Mouse (Mus musculus): ENCODE data around the gene Sez6. TPM values are rescaled to one million over a fixed set of nuclear protein-coding genes. Genes with fewer than 3 reads are reported as not detected.

Gene Sez6
- total RNA-seq (2021): 100 to 1,000 TPM; 148 to 153 TPM

DNA sequence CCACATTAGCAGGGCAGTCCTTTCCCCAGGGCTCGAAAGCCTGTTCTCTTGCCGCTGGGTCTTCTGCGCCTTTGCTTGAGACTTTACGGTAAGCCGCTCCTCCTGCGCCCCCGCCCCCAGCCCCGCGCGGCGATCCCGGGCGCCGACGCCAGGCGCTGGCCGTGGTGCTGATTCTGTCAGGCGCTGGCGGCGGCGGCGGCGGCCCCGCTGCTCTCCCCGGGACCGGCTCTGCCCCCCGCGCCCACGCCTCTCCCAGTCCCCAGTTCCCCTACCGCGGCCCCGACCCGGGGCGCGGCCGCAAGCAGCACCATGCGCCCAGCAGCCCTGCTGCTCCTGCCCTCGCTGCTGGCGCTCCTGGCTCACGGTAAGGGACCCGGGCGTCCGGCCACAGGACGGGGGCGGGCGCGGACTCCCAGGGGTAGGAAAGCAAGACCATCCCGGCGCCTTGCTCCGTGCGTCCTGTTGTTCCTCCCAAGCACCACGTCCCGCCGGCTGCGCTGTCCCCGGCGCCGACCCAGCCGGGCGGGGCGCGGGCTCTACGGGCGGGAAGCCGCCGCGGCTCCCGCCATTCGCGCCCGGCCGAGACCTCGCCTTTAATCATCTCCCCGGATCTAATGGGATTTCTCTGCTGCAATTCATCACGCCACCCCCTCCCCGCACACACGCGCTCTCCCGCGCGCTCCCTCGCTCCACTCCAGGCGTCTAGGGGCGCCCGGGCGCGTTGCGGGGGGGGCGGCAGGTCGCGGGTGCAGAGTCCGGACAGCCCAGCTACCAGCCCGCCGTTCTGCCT lies at the start of gene Sez6:
Sez6 (plus strand) TSS at position 50 of the 790 bp plus-strand sequence.
- peak; percentile 82 for DNase-seq

DNA sequence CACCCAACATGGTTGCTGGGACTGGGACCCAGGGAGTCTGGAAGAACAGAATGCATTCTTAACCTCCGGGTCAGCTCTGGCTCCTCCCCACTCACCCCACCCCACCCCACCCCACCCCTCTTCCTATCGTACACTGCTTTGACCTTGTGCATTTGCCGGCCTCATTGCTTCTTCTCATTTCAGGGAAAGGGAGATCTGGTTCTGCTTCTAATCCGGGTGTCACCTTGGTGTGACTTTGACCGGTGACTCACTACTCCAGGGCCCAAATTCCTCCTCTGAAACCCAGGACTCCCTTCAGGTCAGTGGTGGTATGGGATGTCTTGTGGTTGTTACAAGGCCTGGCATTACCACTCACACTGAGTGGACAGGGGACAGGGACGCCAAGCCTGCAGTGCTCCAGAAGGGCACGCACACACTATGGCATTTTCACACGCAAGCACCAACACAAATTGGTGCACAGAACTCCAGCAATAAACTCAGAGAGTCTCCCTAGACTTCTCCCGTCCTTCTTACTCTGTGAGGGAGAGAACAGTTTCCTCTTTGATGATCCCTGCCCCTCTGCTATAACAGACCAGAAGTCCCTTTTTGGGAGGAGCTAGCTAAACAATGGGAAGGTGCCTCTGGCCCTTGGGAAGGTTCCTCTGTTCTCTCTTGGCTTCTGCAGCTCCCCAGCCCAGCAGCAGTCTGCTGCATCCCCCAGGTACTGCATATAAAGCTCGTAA lies 45.9 kb upstream of the Sez6 start:
- DNase-seq: no peak

DNA sequence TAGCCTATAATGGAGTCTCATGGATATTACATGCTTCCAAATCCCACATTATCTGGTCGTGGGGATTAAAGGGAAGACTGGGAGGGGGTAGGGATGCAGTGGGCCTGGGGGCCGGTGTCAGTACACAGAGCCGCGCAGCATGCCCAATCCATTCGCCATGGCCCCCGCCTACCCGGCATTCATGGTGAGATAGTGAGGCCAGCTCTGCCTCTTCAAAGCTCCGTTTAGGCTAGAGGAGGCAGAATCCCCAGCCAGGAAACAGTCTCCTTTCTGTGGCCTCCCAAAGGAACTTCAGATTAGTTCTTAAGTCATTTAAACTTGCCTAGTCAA lies 45.4 kb upstream of the Sez6 start:
- no peak for DNase-seq

DNA sequence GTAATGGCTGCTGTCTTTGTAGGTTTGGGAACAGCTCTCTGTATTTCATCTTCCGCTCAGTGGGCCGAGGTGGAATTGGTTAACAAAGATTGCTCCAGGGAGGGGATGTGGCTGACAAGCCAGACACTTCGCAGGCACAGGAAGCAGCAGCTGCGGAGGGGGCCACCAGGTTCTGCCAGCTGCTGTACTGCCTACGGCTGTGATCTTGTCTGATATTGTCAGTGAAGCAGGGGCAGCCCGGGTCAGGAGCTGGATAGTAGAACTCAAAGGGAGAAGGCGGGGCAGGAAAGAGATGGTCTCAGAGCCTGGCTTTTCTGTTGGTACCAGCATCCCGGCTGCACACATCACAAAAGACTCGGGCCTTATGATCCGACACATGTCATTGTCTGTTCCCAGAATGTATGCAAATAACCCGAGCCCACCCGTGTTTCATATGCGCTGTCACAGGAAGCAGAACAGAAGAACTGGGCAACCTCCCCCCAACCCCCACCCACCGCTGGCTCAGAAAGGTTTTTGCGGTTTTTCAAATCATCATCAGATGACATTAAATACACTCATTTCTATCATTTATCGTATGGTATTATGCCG lies 43.1 kb upstream of the Sez6 start:
- DNase-seq: no peak

DNA sequence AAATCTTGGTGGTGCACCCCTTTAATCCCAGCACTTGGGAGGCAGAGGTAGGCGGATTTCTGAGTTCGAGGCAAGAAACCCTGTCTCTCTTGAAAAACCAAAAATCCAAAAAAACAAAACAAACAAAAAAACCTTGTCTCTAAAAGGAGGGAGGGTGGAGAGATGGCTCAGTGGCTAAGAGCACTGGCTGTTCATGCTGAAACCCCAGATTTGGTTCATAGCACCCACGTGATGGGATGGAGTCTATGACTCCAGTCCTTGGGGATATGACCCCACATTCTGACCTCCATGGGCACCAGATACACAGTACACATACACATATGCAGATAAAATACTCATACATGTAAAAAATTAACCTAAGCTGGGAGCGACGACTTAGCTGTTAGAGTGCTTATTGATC lies 41.8 kb upstream of the Sez6 start:
- no peak for DNase-seq

DNA sequence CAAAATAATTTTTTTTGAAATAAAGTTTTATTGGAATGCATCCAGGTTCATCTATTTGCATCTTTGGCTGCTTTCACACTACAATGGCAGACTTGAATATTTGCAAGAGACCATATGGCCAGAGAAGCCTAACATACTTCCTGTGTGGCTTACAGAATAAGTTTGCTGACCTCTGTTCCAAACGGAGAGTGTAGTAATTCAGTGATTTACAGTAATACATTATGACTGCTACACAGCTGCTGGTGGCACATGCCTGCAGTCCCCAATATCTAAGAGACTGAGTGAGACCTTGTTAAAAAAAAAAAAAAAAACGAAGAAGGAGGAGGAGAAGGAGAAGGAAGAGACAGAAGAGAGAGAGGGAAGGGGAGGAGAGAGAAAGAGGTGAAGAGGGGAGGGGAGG lies 41.1 kb upstream of the Sez6 start:
- DNase-seq: no peak

DNA sequence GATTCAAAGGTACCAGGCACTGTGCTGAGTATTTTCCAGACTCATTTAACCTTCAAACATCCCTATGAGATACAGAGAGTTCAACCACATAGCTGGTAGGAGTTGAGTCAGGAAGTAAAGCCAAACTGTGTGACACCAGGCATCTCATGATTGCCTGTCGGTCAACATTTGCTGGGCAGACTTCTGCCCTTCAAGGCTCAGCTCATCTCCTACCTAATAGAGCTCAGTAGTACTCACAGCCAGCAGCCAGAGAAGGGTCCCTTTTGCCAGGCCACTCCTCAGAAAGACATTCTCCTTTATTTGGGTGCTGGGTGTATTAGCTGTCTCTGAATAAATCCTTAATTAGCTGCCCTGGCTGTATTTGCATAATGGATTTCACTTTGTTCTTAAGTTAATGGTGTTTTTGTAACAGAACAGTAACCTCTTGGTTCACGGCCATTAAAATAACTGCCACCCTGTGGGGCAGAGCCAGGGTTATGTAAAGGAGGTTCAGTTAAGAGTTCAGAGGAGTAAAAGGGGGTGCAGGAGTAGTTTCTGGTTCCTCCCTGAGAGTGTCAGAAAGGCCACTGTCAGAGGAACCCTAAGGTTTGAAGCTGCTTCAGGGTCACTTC lies 39.8 kb upstream of the Sez6 start:
- no peak for DNase-seq

DNA sequence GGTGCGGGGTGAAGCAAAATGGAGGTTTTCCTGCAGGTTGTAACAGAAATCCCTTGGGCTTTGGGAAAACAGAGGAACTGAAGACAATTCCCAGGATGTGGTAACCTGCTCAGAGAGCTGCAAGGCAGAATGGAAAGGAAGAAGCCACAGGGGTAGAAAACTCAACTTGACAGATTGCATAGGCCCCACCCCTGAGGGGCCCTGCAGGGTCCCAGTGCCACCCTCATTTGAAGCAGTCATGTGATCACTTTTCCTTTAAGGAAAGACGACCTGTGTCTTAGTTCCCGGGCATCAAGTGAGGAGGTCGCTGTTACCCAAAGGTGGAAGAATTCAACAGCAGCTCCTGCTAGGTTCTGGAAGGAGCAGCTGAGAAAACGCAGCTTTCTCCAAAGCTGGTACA lies 37.7 kb upstream of the Sez6 start:
- no peak for DNase-seq

DNA sequence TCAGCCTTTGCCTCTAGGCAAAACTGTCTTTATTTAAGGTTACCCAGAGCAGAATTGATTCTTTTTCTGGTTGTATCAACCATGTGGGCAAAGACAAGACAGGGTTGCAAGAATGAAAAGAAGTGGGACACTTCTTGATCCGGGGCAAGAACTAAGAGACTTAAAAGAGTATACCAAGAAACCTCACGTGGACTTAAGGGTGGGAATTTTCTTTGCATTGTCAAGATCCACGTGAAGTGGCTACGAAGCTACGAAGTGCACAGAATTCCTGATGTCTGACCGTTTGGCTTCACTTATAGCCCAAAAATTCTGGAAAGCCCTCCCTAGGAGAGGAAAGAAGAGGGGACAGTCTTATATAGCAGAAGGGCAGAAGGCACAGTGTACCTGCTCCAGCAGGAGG lies 37.3 kb upstream of the Sez6 start:
- no peak for DNase-seq

DNA sequence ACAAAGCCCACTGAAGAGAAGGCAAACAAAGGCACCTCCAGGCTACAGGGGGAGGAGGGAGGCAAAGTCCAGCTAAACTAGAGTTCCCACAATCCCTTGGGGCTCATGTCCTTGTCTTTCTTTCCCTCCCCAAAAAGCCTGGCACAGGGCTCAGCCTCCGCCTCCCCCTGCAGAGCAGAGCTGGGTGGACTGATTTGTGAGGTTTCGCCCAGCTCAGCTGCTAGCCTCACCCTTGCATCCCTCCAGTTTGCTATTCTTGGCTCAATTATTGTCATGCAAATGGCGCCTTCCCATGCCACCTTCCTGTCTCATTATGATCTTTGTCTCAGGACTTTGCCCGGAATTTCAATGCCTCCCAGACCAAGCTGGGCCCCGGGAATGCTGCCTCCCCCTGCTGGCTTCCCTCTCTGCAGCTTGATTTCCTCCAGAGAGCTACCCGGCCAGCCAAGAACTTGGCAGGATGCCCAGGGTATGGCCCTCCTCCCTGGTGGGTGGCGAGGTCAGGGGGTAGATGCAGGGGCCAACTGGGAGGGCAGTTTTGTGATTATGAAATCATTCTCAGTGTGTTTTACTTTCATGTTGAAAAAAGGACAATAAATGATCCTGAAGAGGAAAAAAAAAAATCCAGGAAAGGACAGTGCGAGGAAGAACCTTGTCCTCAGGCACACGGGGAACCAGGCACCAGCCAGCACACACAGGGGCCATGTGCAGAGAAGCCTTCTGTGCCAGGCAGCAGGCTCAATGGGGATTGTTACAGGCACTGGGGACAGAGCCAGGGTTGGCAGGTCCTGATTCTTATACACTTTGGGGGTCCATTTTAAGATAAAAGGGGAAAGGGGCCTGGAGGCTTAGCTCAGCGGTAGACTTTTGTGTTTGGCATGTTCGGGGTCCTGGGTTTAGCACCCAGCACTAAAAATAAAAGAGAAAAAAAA lies 36.5 kb upstream of the Sez6 start, which contains the start of gene Pipox:
Pipox (minus strand) TSS at position 310 of the 932 bp plus-strand sequence.
- peak; percentile 81 to 83 for DNase-seq

DNA sequence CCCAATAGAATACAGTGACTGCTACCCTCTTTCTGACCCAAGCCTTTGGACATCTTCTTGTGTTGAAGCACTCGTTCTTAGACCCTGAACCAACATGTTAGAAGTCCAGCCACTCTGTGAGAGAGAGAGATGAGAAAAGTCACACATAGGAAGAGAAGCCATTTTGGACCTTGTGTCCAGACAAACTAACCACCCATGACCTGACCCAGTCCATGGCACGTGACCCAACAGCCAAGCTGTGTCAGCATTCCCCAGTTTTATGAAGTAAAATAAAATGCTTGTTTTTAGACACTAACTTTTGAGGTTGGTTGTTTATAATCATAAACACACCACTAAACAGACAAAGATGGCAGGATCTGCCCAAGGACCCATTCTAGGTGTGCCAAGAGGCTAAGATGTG lies 35.6 kb upstream of the Sez6 start:
- DNase-seq: no peak

DNA sequence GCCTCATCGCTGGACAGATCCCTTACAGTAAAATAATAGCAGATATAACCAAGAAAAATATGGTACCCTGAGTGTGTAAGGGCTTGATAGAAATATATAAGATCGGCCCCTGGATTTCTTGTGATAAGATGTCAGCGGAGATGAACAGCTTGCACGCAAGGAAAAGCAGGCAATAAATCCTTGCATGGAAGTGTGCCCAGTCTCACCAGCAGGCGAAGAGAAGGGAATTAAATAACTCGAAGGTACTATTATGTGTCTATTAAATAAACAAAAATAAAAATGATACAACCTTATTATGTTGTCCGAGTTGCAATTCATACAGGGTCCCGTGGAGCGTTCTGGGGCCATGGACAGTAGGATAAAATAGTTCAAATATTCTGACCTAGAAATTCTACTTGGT lies 34.6 kb upstream of the Sez6 start:
- DNase-seq: no peak

DNA sequence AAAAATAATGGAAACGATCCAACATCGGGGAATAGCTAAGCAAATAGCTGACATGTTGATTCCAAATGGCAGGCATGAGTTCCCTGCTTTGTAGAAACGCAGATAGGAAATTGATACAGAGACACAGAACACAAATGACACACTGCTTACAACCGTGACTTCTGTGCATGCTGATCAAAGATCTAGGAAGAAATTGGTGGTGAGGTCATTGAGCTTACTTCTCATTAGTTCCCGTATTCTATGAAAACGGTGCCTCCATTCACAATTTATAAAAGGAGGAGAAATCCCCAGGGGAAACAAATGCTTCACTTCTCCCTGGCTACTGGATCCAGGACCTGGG lies 34.1 kb upstream of the Sez6 start:
- no peak for DNase-seq

DNA sequence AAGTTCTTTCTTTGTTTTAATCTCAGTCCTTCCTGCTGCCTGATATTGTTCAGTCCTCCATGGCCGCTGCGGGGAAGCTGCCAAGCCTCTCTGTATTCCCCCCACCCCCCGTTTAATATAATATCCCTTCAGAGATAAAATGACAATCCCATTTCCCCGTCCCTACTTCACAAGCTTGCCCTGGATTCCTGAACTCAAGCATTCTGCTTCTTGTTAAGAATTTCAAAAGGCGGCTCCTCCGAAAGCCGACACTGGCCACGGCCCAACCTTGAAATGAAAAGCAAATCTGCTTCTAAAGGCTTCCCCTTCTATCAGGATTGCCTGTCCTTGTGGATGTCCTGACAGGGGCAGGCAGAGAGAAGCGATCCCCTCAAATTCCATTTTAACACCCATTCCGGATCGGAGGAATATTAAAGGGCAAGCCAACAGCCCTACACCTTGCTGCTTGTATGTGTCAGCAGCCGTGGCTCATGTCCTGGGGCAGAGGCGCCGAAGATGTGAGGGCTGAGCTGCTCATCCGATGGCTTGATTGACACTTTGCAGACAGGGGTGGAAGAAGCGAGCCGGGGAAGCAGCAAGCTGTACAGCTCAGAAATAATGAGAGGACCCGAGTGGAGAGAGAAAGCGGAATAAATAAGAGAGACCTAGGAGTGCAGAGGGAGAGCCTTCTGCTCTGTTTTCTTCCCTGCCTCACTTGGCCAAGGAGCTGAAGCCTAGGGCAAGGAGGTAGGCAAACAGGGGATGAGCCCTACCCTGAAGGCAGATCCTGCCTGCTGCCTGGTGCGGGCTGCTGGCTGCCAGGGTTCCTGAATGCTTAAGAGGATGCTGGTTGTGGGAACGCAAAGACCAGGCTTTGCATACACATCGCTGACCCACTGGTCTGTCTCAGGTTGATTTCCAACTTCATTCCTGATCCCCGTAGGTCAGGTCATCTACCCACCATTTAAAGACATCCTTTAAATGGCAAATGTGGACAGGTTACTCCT lies 33.5 kb upstream of the Sez6 start:
- DNase-seq: peak in 1 of 2 experiments; percentile 33

DNA sequence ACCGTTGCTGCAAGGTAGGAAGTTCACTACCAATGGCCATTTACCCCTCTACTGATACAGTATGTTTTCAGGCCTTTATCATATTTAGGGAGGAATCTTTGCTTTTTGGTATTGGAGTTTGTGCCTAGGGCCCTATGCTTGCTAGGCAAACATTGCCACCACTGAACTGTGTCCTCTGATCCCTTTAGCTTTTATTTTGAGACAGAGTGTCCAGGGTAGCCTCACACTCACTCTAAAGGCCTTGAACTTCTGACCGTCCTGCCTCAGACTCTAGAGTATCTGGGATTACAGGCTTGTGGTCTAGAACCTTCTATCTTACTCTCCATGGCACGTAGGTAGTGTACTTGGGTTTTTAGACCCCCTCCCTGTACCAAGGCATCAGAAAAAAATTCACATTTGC lies 30.4 kb upstream of the Sez6 start:
- no peak for DNase-seq

DNA sequence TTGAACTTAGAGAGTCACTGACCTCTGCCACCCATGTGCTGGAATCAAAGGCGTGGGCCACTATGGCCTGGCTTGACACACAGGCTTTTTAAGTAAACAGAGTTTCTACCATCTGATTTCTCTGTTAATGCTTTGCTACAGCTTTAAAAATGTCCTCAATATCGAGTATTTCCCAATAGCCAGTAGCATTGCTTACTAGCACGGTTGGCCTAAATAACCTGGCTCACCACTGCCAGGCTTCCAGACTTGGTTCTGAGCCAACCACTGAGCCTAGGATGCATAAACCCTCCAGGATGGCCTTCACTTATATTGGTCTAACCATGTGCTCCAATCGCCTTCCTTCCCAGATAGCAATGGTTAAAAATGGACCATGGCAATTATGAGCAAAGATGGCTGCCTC lies 29.9 kb upstream of the Sez6 start:
- DNase-seq: no peak

DNA sequence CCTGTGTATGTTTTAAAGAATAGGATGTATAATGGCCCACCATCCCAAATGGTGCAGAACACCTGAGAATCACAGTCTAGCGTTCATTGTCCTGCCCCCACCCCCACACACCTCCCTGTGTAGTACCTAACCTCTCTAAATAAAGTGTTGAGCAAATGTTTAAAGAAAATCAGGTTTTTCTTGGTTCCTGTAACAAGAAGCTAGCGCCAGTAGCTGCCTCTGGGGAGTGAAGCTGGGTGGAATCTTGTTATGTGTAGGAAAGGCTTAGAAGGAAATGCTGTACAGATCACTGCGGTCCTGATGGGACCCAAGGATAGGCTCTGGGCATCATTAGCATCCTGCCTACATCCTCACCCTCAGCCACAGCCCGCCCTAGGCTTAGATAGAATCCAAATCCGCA lies 29.2 kb upstream of the Sez6 start:
- DNase-seq: no peak

DNA sequence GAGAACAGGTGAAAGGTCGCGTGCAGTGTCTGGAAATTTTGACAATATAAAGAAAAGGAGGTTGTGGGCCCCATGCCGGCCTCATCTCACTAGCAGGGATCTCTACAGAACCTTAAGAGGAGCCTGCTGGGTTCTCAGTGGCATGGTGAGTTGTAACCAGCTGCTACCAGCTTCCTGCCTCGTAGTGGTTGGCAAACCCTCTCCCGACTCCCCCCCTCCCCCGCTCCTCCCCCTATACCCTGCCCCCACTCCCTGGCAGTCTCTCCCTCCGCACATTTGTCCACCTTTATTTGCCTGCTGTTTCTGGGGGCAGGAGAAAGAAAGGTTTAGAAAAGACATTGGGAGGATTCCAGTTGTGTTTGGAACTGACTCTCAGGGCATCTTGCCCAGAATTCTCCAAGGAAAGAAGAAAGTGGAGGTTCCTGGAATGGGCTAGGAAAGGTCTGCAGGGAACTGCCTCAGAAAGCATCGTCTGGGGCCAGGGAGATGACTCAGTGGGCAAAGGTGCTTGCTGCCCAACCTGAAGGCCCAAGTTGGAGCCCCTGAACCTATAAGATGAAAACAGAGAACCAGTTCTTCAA lies 28.7 kb upstream of the Sez6 start:
- no peak for DNase-seq

DNA sequence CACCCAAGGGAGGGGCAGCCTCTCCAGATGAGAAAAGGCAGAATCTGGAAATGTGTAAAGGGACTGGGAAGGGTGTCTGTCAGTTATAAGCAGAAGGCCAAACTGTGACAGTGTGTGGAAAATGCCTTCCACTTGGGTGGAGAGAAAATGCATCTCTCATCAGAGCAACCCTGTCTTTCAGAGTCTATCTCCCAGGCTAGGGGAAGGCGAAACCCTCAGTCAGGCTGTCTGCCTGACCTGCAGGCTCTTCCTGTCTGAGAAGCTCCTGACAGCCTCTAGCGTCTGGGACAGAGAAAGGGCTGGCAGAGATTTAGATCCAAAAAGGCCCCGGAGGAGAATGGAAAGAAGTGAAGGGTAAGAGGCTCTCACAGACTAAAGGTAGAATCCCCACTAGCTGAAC lies 26.8 kb upstream of the Sez6 start:
- DNase-seq: no peak

DNA sequence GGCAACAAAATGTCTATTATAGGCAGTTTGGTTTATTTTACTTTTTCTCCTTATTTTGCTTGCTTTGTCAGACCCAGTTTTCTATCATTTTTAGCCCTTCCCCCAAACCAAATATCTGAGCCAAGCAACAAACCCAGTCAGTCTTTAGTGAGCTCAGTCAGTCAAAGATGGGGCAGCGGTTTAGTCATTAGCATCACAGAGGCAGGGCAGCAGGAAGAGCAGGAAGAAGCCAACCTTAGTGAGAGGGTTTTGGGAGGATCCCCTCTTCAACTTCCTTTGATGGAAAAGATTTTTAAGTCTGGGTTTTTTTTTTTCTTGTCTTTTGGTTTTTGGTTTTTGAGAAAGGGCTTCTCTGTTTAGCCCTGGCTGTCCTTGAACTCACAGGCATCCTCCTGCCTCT lies 25.9 kb upstream of the Sez6 start:
- no peak for DNase-seq
